Mouse (Mus musculus): ENCODE measurements around the gene Rbbp4.

- no peak for TF ChIP-seq CTCF (IDR thresholded peaks at IDR 0.05; ENCODE audit: extremely low read depth, insufficient read depth, low read length)
- TF ChIP-seq POLR2A (IDR thresholded peaks at IDR 0.05; ENCODE audit: extremely low read depth, insufficient read depth, low read length), result no peak
Measured at GRCm38 (mm10) chr4:129297724-129298123, 37.4 kb downstream of the Rbbp4 start.
